Mouse (Mus musculus) natural killer cell, adult 2 months (primary cell): ENCODE measurements at regions not wholly inside any gene's neighbourhood (a gene's known extent, or its start where the extent isn't known, plus 50 kb on each side); places are given as distances from the start of the nearest gene placed in this dataset.

Experiments
- DNase-seq, 2 experiments: peaks; one replicate each; pipeline ENCODE4 v3.0.0; 2022; ENCODE audit warnings: low spot score in 2 of 2

DNA sequence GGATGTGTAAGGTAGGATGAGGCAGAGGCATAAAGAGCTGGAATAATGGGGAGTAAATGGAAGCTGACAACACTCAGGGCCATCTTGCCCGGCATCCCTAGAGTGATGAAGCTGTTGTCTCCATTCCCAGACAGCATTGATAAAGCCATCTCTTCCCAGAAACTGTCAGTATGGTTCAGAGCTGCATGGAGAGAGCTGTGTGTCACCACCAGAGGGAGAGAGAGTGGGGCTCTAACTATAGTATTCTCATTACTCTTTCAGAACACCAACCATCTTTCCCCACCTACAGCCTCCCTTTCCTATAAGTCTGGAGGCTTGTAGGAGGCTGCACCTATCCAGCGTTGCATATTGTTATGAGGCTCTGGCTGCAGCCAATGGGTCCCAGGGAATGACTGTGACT, 264.0 kb upstream of the Dusp10 start:
- DNase-seq = no peak

DNA sequence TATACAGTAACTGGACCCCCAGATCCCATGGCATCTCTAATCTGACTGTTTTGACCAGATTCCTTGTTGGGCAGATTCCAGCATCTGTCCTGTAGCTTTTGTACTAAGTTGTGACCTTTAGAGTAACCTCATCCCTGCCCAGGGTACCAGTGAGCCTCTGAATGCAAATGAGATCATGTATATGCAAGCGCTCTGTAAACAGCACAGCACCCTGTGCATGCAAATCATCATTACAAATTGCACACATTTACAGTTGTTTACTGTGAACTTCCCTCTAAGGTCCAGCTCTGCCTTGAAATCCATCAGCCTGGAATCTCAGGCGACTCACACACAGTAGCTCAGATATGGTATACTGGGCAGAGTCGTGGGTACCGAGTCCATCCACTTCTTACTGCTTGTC, 258.6 kb upstream of the Dusp10 start:
- no peak for DNase-seq

DNA sequence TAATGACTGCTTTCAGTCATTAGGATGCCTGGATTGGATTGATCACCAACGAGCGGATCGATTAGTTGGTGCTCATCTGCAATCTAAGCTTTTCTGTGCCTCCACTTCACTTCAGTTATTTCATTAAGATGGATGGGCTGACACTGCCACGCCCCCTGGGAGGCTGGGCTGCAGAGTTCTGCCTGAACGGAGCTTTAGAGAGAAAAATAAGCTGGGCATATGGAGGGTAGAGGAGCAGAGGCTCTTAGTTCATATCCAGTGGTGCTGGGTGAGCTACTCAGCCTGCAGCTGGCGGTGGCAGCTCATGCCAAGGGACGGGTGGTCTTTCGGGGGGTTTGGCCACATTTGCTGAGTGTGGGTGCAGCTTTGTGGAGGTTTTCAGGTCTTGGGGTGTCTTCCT, 256.4 kb upstream of the Dusp10 start:
- DNase-seq = no peak

DNA sequence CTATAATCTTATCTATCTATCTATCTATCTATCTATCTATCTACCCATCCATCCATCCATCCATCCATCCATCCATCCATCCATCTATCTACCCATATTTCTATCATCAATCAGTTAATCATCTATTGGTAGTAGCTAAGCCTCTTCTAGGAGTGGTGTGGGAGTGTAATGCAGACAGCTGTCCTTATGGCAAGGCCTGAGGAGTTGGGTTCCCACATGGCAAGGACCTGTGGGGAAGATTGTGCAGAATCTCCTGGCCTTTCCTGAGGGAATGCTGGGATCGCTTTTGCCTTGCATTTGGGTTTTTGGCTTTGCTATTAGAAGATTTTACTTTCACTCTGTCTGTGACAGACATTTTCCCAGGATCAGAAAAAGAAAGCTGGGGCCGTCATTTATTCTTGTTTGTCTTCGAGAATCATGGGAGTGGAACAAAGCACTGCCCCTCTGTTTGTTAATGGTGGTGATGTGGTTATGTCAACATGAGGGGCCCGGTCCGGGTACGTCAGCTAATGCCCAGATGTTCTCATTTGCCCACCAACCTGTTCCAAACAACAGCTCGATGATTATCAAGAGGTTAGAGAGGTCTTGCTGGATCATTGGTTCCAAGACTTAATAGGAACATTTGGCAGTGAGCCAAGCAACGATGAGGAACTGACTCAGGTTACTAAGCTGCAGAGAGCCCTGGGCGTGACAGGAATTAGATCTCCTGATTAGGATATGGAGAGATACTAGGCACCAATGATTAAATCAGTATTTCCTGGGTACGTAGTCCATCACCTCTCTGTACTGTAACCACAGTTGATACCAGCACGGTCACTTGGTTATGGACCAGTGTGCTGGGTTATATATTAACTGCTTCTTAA, 249.0 kb upstream of the Dusp10 start:
- no peak for DNase-seq

- DNase-seq = no peak
Measured at GRCm38 (mm10) chr1:183772844-183773243, 240.3 kb upstream of the Dusp10 start.

DNA sequence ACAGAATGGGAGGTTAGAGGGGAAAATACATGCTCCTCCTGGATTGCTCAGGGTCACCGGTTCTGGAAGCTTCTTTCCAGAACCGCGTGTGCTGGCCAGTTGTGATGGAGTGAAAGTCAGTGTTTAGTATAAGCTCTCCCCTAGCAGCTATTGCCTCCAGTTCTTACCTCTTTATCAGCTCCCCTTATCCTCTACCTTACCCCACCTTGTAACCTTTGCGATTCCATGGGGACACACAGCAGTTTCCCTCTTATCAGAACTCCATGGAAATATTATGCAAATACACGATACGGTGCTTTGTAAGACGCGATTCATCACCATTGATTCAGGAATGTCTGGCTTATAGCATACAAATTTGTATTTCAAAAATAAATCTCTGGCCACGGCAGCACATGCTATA, 232.9 kb upstream of the Dusp10 start:
- DNase-seq = no peak

GRCm38 (mm10) chr1:183780779-183781178, 232.3 kb upstream of the Dusp10 start:
- no peak for DNase-seq

DNA sequence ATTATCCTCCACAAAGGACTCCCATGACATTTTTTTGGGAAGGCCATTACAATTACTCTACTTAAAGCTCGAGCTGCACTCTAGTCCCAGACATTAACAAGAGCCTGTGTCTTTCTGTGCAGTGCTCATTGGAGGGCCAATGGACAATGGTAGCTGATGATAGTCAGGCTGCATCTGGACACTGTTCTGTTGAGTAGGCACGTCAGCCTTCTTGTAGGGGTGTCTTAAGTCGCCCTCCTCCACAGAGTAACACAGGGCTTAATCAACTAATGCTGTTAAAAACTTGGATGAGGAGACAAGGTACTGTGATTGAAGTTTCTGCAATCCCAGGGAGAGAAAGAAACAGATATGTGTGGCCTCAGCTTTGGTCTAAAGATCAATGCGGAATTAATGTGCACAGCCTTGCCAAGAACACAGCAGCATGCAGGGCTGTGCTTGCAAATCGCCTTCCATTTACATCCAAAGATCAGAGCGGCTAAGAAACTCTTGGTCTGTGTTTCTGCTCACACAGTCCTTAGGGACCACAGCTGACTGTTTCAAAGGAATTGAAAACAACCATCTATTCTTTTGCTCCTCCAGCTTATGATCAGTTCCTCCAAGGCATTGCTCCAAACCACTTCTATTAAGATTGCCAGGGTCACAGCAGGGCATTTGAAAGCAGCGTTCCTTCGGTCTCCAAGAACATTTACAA, 229.5 kb upstream of the Dusp10 start:
- no peak for DNase-seq

DNA sequence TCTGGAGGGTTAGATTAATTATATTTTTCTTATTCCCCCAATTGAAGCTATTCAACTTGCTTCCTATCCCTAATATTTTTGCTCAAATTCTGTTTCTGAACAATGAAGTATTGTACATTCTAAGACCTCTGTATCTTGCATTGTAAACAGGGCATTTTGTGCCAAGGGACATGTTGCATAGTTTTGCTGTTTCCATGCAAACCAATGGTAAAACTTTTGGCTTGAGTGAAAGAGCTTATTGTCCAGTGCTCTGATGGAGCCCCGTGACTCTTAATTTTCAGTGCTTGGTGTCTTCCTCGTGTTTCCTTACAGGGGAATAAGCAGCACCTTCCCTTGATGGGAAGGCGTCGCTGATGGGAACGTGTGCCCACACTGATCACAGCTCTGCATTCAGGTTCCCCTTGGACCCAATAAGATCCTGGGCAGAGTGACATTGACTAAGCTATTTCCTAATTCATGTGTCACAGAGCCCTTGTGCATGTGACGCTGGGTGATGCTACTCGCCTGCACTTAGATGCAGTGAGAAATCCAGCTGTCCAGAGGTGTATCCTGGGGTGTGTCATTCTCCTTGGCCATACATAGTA, 220.8 kb upstream of the Dusp10 start:
- no peak for DNase-seq

DNA sequence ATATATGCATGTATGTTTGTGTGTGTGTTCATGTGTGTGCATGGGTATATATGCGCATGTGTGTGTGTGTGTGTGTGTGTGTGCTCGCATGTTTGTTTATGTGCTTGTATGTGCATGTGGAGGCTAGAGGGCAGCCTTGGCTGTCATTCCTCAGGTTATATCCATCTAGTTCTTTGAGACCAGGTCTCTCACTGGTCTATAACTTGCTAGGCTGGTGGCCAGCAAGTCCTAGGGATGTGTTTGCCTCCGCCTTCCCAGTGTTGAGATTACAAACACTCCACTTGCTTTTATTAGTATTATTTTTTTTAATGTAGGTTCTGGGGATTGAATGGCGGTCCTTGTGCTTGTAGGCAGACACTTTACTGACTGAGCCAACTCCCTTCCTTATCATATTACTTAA, 219.8 kb upstream of the Dusp10 start:
- DNase-seq = no peak

GRCm38 (mm10) chr1:183793913-183794445, 219.1 kb upstream of the Dusp10 start:
- DNase-seq = no peak

- DNase-seq = no peak
Measured at GRCm38 (mm10) chr1:183802351-183802750, 210.8 kb upstream of the Dusp10 start.

DNA sequence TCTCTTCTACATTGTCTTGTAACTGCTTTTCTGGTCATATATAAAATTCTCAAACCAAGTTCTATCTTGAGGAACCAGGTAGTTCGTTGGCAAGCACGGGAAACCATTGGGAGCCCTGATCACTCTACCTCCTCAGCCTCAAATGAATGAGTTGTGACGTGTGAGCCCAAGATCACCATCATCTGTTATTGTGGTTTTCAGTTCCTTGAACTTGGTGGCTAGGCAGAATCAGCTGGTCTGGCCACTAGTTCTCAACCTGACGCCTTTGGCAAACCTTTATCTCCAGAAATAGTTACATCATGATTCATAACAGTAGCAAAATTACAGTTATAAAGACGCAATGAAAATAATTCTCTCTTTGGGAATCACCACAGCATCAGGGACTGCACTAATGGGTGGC, 209.7 kb upstream of the Dusp10 start:
- peak; percentile 57 to 76 for DNase-seq

GRCm38 (mm10) chr1:183803826-183804225, 209.3 kb upstream of the Dusp10 start:
- peak; percentile 30 to 49 for DNase-seq

- DNase-seq = peak in 1 of 2 experiments; percentile 35
Measured at GRCm38 (mm10) chr1:183804295-183804694, 208.8 kb upstream of the Dusp10 start.

- DNase-seq = no peak
Measured at GRCm38 (mm10) chr1:183806864-183807730, 206.0 kb upstream of the Dusp10 start.

GRCm38 (mm10) chr1:183808168-183808567, 204.9 kb upstream of the Dusp10 start:
- DNase-seq = no peak

GRCm38 (mm10) chr1:183820555-183820954, 192.5 kb upstream of the Dusp10 start:
- no peak for DNase-seq

DNA sequence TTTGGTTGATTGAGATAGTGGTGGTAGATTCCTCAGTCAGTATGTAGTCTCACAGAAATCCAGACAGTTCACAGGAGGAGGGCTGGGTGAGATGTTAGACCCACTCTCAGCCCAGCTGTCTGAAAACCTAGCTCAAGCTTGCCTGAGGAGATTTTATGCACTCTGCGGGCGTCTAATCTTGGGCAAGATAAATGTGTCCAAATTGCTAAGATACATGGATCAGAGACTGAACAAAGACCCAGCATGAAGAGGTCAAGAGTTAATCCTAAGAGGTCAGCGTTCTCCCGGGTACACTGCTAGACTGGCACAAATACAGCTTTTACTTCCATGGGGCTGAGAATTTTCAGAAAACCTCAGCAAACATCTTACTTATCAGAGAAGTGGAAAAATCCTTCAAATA, 186.8 kb upstream of the Dusp10 start:
- no peak for DNase-seq

- no peak for DNase-seq
Measured at GRCm38 (mm10) chr1:183845135-183845534, 168.0 kb upstream of the Dusp10 start.

DNA sequence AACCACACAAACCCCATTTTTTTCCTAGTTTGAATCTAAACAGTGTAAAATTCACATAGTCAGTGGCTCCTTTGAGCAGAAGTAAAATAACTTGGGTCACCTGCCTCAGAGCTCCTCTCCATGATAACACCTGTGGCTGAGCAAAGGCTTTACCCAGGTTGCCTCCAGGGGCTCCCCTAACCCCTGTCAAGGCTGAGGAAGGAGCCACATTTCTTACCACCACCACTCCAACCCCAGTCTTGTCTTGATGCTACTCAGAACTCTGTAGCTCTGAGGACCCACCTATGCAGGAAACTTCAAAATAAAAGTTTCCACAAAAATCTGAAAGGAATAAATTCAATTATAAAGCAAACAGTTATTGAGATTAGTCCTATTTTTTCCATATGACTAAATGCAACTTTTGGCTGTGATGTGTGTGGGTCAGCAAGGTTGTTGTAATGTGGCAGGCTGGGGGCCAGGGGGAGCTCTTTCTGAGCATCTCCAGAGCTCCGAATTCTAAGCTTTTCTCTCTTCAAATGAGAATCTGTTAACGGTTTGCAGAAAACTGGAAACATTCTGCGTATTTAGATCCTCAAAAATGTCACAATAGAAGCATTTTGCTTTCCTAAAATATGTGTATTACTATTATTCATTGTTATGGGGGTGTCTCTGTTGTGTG, 159.0 kb upstream of the Dusp10 start:
- DNase-seq = peak in 1 of 2 experiments; percentile 8
